Mouse (Mus musculus) limb, embryonic 12.5 days (tissue): Measurements from ENCODE around the gene Psip1. TPM values are rescaled to one million over a fixed set of nuclear protein-coding genes. Genes with fewer than 3 reads are reported as not detected.
"Not testable (repeated sequence)": the region's sequence is repeated elsewhere in the genome, so short reads cannot be mapped to it uniquely, and the experiment has no call there.

Experiments used
- ATAC-seq: fragments of 200-750 bp; cut with Nextera tagmentation; 2 replicates; pipeline ENCODE4 v1.8.0; 2017; ENCODE audit warnings: low read depth, moderate TSS enrichment; ENCODE audit not compliant: insufficient number of reproducible peaks, insufficient read depth, low FRiP score, low TSS enrichment
- H3K27ac ChIP-seq: fragments of 300-500 bp; sonication (generic); 2 replicates; pipeline ENCODE4 v1.5.1; 2016; ENCODE audit warnings: mild to moderate bottlenecking, moderate library complexity
- H3K27me3 ChIP-seq: fragments of 300-500 bp; sonication (generic); 2 replicates; pipeline ENCODE4 v1.6.1; 2016; ENCODE audit warnings: mild to moderate bottlenecking, moderate library complexity
- H3K36me3 ChIP-seq: fragments of 300-500 bp; sonication (generic); 2 replicates; pipeline ENCODE4 v1.6.1; 2016; ENCODE audit warnings: mild to moderate bottlenecking, moderate library complexity
- H3K4me1 ChIP-seq: fragments of 300-500 bp; sonication (generic); replicated peaks from 2 replicates; pipeline ENCODE4 v1.6.1; 2016
- H3K4me2 ChIP-seq: fragments of 300-500 bp; sonication (generic); 2 replicates; pipeline ENCODE4 v1.6.1; 2016; ENCODE audit warnings: mild to moderate bottlenecking, moderate library complexity
- H3K4me3 ChIP-seq: fragments of 300-500 bp; sonication (generic); replicated peaks from 2 replicates; pipeline ENCODE4 v1.5.1; 2016; ENCODE audit warnings: mild to moderate bottlenecking
- H3K9ac ChIP-seq: fragments of 300-500 bp; sonication (generic); replicated peaks from 2 replicates; pipeline ENCODE4 v1.6.1; 2016; ENCODE audit warnings: mild to moderate bottlenecking, moderate library complexity
- H3K9me3 ChIP-seq: fragments of 300-500 bp; sonication (generic); 2 replicates; pipeline ENCODE4 v1.6.1; 2016; ENCODE audit warnings: mild to moderate bottlenecking, moderate library complexity
- WGBS: fragments of 180-500 bp; shearing (Covaris S2); methylation state at CpG from one replicate; pipeline ENCODE4 v1.1.7; 2016; 5-methylcytosine and 5-hydroxymethylcytosine counted together
- polyA plus RNA-seq: library from polyadenylated mRNA; unstranded; fragments of >200 nt; fragmentation: Nextera tagmentation; extraction: Ambion mirVana; gene quantifications from 2 replicates; pipeline ENCODE4 v1.2.1, GENCODE M21; 2016

The Psip1 gene
- 292 and 306 TPM in 2 replicates for polyA plus RNA-seq

DNA sequence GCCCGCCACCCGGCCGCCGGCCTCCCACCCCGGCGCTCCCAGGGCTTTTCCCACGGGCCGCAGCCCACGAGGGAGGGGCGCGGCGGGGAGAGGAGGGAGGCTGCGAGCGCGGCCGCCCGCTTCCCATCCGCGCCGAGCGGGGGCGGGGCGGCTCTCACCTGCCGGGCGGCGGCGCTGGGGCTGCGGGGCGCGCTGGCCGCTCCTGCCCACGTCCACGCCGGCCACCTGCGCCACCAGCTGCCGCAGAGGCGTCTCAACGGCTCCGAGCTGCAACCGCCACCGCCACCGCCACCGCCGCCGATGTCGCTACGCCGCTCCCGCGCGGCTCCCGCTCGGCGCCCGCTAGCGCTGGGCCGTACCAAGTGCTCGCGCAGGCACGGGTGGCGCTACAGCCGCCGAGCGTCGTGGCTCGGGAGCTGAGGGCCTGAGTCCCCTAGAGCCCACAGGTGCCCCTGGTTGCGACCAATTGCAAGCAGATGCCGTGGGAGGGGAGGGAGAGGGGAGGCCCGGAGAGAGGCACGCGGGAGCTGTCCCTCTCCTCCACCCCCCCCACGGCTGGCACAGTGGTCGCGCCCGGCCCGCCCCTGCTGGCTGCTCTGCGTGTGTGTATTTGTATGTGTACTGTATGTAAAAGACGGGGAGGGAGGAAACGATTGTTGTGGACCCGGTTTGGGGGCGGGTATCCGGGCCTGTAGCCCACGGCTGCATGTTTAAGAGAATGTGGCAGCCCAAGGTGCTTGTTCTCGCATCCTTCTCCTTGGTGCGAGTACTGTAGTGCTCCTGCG lies at the start of gene Psip1:
Gene Psip1, minus strand, starts transcription at position 343 of the 785 bp plus-strand sequence.
- under 1% methylated on average over 66 of the region's 86 CpGs for WGBS
- ATAC-seq, result peak; percentile 89

DNA sequence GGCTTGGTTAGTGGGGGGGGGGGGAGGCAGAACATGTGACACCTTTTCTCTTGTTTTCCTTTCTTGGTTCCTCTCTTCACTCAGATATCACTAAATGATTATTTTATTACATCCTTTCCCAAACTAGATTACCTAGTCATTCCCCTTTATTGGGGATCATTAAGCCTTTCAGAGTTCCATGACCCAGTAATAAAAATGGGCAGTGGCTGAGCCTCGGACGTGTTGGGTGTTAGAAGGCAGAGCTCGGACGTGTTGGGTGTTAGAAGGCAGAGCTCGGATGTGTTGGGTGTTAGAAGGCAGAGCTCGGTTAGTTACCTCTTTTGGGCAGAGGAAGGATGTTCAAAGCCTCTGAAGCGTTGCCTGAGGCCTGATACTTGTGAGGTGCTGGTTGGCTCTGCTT lies 47.8 kb upstream of the Psip1 start:
- H3K27ac ChIP-seq, result no peak overlapping the region
- ATAC-seq, result no peak
- no peaks in the 10 kb centered on the region for H3K27me3 ChIP-seq
- no peaks in the 10 kb centered on the region for H3K9me3 ChIP-seq
- H3K36me3 ChIP-seq, result no peaks in the 10 kb centered on the region
- no peak overlapping the region for H3K4me3 ChIP-seq
- H3K4me2 ChIP-seq, result no peak overlapping the region
- H3K9ac ChIP-seq, result no peak overlapping the region
- 22% methylated on average over 7 of the region's 7 CpGs for WGBS
- H3K4me1 ChIP-seq, result peaks cover 2% of the 10 kb centered on the region; the same call in 1 of the 2 replicates

More for the DNA sequence above, at the start of gene Psip1:
- Histone ChIP-seq H3K27me3 (no peaks in the 10 kb centered on the region), H3K9ac (peak within 1 kb of the TSS; percentile 96), H3K4me1 (peaks cover 37% of the 10 kb centered on the region), H3K36me3 (peaks cover 29% of the 10 kb centered on the region), H3K9me3 (no peaks in the 10 kb centered on the region), H3K4me2 (peak within 1 kb of the TSS; percentile 65), H3K4me3 (peak within 1 kb of the TSS; percentile 98), H3K27ac (peak within 1 kb of the TSS; percentile 98)

DNA sequence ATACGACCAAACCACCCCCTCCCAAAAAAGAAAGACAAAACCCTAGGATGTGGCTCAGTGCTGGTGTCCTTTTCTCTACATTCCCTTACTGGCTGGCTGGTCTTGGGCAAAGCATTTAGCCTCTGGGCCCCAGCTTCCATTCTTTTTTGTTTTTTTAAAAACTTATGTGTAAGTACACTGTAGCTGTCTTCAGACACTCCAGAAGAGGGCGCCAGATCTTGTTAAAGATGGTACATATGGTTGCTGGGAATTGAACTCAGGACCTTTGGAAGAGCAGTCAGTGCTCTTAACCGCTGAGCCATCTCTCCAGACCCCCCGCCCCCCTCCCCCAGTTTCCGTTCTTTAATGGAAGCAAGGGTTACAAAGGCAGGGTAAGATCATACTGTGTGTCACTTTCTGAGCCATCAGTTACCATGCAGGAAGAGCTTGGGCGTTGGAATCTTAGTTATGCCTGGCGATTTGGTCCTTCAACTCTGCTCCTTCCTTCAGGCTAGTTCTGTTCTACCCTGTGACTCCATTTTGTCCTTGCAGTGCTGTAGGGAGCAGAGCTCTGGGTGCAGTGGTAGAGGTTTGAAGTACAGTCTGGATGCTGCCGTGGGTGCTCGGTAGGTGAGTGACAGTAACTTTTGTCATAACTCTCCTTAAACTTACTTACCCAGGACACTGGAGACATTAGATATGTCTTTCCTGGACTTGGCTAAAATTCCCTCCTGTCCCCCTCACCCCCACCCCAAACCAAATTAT lies 47.1 kb upstream of the Psip1 start:
- H3K4me1 ChIP-seq, result peaks cover 2% of the 10 kb centered on the region; the same call in 1 of the 2 replicates
- H3K4me2 ChIP-seq, result no peak overlapping the region
- no peaks in the 10 kb centered on the region for H3K9me3 ChIP-seq
- H3K27ac ChIP-seq, result no peak overlapping the region
- H3K4me3 ChIP-seq, result no peak overlapping the region
- H3K9ac ChIP-seq, result no peak overlapping the region
- no peak for ATAC-seq
- 70% methylated on average over 9 of the region's 9 CpGs for WGBS
- no peaks in the 10 kb centered on the region for H3K36me3 ChIP-seq
- no peaks in the 10 kb centered on the region for H3K27me3 ChIP-seq

DNA sequence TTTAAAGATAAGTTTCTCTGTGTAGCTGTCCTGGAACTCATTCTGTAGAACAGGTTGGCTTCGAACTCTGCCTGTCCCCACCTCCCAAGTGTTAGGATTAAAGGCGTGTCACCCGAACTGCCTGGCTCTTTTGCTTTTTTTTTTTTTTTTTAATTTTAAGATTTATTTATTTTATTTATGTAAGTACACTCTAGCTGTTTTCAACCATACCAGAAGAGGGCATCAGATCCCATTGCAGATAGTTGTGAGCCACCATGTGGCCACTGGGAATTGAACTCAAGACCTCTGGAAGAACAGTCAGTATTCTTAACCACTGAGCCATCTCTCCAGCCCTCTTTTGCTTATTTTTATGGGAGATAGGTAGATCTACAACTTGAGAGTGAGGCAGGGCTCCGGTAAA lies 43.8 kb upstream of the Psip1 start:
- not testable (repeated sequence) for H3K4me2 ChIP-seq

DNA sequence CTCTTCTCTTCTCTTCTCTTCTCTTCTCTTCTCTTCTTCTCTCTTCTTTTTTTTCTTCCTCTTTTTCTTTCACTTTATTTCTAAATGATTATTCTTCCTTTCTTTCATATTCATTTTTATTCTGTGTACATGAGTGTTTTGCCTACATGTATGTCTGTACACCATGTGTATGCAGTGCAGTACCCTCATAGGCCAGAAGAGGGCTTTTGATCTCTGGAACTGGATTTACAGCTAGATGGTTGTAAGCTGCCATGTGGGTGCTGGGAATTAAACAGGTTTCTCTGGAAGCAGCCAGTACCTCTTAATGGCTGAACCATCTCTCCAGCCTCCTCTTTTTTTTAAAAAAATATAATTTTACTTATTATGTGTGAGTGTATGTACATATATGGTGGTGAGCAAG lies 41.7 kb upstream of the Psip1 start:
- no peak overlapping the region for H3K9ac ChIP-seq
- no peaks in the 10 kb centered on the region for H3K27me3 ChIP-seq
- H3K36me3 ChIP-seq, result no peaks in the 10 kb centered on the region
- H3K9me3 ChIP-seq, result no peaks in the 10 kb centered on the region
- no peak overlapping the region for H3K4me3 ChIP-seq
- ATAC-seq, result no peak
- no peak overlapping the region for H3K27ac ChIP-seq
- H3K4me1 ChIP-seq, result peaks cover 16% of the 10 kb centered on the region
- no peak overlapping the region for H3K4me2 ChIP-seq

More for the DNA sequence above, 43.8 kb upstream of the Psip1 start:
- H3K9me3 ChIP-seq, H3K27ac ChIP-seq, H3K27me3 ChIP-seq, ATAC-seq, H3K9ac ChIP-seq, H3K4me1 ChIP-seq, H3K36me3 ChIP-seq, H3K4me3 ChIP-seq: not testable (repeated sequence)
- 86% methylated on average over 4 of the region's 4 CpGs for WGBS

DNA sequence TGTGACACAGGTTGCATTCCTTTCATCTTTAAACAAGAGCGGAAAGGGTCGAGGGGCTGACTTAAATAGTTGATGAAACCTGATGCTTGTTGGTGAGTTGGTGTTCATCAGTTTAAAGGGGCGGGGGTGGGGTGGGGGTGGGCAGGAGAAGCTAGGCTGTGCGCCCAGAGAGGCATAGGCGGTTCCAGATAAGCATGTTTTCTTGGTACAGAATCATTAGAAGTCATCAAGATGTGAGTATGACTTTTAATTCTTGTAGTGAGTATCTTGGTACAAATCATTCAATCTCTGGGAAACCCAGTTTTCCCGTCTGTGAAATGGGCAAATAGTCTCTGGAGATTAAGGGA lies 40.7 kb upstream of the Psip1 start:
- Histone ChIP-seq H3K36me3 (no peaks in the 10 kb centered on the region), H3K27ac (no peak overlapping the region), H3K27me3 (no peaks in the 10 kb centered on the region), H3K4me1 (peaks cover 16% of the 10 kb centered on the region), H3K9me3 (no peaks in the 10 kb centered on the region), H3K4me3 (no peak overlapping the region), H3K9ac (no peak overlapping the region), H3K4me2 (no peak overlapping the region)
- no peak for ATAC-seq
- WGBS, result 41% methylated on average over 6 of the region's 6 CpGs

DNA sequence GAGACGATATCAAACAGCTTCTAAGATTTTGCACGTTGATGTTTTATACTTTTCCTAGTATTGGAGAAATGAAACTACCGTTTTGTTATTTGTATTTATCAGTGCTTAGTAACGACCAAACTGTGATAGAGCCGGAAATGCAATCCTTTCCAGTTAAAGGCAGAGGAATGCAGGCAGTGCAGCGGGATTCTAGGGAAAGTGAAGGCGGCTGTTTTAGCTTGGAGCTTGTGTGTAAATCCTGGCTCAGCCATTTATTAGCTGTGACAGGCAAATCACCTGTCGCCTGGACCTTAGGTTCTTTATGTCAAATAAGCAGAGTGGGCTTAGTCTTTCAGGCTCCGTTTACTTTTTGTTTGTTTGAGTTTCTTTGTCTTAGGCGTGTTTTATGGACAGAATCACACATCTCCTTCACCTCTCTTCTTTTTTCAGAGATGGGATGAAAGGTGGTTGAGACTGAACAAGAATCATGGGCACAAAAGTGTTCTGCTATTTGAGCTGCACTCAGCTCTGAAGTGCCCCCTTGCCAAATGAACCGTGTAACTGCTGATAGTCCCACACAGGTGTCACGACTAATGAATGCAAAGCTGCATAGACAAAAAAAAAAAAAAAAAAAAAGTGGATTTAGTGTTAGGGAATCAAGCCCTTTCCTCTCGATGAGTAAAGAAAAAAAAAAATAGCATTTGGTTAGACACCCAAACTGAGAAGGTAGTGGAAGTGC lies 40.2 kb upstream of the Psip1 start:
- H3K4me2 ChIP-seq, result peak overlapping the region; percentile 82
- H3K4me3 ChIP-seq, result peak overlapping the region; percentile 72
- H3K4me1 ChIP-seq, result peaks cover 16% of the 10 kb centered on the region
- H3K27me3 ChIP-seq, result no peaks in the 10 kb centered on the region
- 3% methylated on average over 13 of the region's 13 CpGs for WGBS
- no peaks in the 10 kb centered on the region for H3K9me3 ChIP-seq
- no peak for ATAC-seq
- no peaks in the 10 kb centered on the region for H3K36me3 ChIP-seq
- H3K9ac ChIP-seq, result no peak overlapping the region
- H3K27ac ChIP-seq, result 0 out of 2 replicates have a peak overlapping the region, but pooled peaks have one; percentile 25

DNA sequence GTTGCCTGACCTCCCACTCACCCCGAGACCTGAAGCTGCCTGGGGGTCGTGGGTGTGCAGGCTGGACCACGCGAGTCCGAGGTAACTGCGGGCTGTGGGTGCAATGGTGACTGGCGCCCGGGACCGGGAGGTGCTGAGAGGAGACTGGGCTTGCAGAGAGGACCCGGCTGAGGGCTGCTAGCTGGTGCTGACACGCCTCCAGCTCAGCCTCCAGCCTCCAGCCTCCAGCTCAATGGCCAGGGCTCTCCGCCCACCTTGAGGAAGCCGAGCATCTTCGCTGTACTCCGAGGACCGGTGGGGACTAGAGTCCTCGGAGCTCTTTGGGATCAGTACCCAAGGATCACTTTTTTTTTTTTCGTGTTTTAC lies 39.4 kb upstream of the Psip1 start:
- Histone ChIP-seq H3K9ac (peak overlapping the region; percentile 73), H3K27ac (peak overlapping the region; percentile 97), H3K4me3 (peak overlapping the region; percentile 72), H3K4me1 (peaks cover 16% of the 10 kb centered on the region), H3K4me2 (peak overlapping the region; percentile 82), H3K9me3 (no peaks in the 10 kb centered on the region), H3K36me3 (no peaks in the 10 kb centered on the region), H3K27me3 (no peaks in the 10 kb centered on the region)
- under 1% methylated on average over 18 of the region's 18 CpGs for whole genome bisulfite sequencing
- ATAC-seq, result peak; percentile 67

DNA sequence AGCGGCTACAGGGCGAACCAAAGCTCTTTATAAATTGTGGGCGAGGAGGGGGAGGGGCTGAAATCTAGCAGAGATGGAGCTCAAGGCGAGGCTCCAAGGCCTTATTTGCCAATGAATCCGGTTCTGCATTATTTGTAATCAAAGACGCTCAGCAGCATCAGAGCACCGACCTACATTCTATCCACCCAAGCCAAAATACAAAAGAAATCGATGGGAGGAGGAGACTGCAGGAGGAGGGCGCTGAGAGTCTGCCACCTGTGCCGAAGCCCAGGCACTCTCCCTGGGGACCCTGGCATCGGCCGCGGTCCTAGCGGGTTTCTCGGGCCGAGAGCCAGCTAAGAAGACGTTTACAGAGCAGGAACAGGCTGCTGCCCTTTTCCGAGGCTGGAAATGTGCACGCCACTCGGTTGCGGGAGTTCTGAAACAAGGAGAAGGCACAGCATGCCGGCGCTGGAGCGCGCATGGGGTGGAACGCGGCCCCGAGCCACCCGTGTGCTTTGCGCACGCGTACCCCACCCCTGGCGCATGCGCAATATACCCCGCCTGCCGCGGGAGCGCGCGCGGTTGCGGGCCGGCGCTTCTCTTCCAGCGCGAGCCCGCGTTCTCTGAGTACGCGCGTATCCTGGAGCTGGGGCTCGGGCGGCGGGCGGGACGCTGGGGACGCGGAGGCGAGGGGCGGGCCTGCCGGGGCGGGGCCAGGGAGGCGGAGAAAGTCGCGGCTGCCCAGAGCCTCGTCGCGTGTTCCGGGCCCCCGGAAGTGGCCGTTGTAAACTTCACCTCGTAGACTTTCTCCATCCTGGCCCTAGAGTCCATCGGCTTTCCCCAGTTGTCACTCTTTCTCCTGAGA lies 38.8 kb upstream of the Psip1 start, which contains the start of gene Ccdc171:
Gene Ccdc171, plus strand, starts transcription at position 703 of the 847 bp plus-strand sequence.
- Histone ChIP-seq H3K36me3 (no peaks in the 10 kb centered on the region), H3K4me1 (peaks cover 14% of the 10 kb centered on the region), H3K27ac (peak within 1 kb of the TSS; percentile 97), H3K9me3 (no peaks in the 10 kb centered on the region), H3K4me2 (peak within 1 kb of the TSS; percentile 82), H3K9ac (peak within 1 kb of the TSS; percentile 73), H3K27me3 (no peaks in the 10 kb centered on the region), H3K4me3 (peak within 1 kb of the TSS; percentile 72)
- peak; percentile 91 for ATAC-seq
- under 1% methylated on average over 73 of the region's 73 CpGs for WGBS

DNA sequence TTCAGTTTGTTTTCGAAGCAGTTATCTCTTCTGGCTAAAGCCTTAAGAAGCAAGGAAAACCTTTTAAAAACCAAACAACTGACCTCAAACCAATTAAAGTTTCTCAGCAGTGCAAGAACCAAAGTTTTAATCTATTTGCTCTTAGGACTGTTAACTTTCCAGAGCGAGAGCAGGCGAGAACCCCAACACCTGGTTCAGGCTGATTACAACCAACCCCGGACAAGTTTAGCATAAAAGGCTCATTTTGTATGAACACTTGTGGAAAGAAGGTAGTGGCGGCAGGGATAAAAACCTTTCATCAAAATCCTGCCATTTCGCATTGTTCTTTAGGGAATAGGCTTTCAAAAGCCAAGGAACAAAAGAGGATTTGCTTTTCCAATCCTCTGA lies 38.2 kb upstream of the Psip1 start:
- ATAC-seq, result no peak
- Histone ChIP-seq H3K9ac (peak overlapping the region; percentile 73), H3K27me3 (no peaks in the 10 kb centered on the region), H3K9me3 (no peaks in the 10 kb centered on the region), H3K4me3 (peak overlapping the region; percentile 72), H3K4me1 (peaks cover 14% of the 10 kb centered on the region), H3K4me2 (peak overlapping the region; percentile 82), H3K36me3 (no peaks in the 10 kb centered on the region), H3K27ac (peak overlapping the region; percentile 97)
- WGBS, result 10% methylated on average over 6 of the region's 6 CpGs
